Mouse (Mus musculus) thymus, postnatal 4 days (tissue): ENCODE measurements around the gene Gm5150.
"Not testable (repeated sequence)": the region's sequence is repeated elsewhere in the genome, so short reads cannot be mapped to it uniquely, and the experiment has no call there.

Source experiments
- DNase-seq: peaks from one replicate; pipeline ENCODE4 v3.0.0; 2021

Gm5150 gene

GRCm38 (mm10) chr3:16006215-16006614 lies at the start of gene Gm5150:
TSS of gene Gm5150 (minus strand) at chr3:16006437.
- DNase-seq: no peak

DNA sequence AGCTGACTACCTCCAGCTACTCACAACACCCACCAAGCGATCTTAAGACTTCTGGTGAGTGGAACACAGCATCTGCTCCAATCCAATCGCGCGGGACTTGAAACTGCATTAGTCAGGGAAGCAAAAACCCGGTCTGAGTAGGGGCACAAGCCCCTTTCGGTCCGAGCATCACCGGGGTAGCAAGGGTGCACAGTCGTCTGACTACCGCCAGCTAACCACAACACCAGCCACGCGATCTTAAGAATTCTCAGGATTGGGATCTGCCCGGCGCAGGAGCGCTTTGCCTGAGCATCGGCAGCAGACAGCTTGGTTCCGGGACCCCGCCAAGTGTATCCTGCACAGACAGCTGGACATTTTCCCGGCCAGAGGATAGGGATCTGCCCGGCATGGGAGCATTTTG lies 45.5 kb upstream of the Gm5150 start:
- not testable (repeated sequence) for DNase-seq

- DNase-seq: no peak
These were observed 41.1 kb upstream of the Gm5150 start for GRCm38 (mm10) chr3:16047288-16047687.

DNA sequence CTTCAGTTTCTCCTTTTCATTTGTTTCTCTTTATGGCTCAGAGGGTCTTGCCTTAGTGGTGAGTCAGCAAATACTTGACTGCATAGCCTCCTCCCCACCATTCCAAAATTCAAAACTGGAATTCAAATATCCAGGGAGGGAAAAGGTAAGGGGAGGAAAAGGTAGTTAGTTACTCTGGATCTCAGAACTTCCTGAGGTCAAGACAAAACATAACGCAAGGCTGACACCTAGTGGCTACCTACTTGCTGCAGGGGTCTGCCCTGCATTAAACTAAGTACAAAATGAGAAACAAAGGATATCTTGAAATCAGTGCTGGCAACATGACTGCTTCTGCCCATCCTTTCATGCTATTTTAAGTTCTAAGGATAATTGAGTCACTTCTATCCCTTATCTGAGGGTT lies 37.1 kb upstream of the Gm5150 start:
- peak; percentile 25 for DNase-seq

DNA sequence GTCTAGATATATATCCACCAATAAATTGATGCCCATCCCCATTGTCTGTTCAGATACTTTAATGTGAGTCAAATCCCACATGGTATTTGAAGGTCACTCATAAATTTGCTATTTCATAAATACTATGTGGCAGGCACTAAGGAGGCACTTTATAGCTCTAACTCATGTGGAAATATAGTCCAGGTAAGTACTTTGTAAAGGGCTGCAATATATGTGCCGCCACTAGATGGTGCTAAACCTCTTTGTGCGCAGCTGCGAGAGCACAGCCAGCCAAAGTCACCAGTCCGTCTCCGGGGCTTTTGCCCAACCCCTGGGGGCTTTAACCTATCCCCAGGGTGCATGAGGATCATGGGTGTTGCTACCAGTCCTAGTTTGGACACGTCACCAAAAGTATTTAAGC lies 18.8 kb upstream of the Gm5150 start:
- DNase-seq: peak; percentile 45

DNA sequence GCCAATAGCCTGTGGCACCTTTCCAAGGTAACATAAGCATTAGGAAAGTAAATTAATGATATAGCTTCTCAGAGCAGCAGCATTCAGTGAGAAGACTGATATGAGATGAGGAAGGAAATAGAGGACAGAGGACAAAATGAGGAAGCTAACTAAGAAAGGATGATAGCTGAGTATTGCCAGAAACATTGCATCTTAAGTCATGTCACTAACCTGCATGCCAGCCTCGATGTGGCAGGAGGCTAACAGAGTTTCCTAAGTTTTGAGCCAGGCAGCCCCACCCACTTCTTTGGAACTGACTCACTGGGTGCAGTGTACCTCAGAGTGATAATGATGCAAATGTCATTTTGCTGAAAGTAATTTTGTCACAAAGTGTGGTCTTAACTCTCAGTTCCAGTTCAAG lies 16.0 kb upstream of the Gm5150 start:
- DNase-seq: no peak

DNA sequence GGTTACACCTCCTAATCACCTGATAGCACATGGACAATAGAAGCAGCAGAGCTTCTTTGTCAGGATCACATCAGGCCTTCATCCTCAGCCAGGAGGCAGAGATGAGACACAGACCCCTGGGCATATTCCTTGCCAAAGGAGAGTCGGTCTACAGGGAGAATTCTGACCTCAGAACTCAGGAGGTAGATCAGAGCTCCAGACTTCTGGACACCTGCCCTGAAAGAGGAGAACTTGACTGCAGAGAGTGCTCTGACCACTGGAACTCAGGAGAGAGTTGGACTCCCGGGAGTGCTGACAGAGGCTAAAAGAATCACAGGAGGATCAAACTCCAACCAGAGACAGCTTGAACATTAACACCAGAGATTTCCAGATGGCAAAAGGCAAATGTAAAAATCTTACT lies 8.2 kb upstream of the Gm5150 start:
- DNase-seq: not testable (repeated sequence)

DNA sequence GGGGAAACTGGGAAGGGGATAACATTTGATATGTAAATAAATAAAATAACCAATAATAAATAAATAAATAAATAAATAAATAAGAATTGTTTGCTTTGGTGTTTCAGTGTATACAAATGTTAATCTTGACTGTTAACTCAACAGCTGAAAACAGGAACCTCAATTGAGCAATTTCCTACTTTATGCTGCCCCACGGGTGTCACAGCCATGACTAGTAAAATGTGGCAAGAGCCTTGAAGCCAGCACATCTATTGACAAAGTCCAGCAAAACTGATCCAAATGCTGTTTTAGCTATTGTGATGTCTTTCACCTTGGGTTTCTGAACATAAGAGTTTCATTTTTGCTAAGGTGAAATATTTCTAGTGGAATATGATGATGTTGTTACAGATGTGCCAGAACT lies 1.6 kb upstream of the Gm5150 start:
- no peak for DNase-seq

DNA sequence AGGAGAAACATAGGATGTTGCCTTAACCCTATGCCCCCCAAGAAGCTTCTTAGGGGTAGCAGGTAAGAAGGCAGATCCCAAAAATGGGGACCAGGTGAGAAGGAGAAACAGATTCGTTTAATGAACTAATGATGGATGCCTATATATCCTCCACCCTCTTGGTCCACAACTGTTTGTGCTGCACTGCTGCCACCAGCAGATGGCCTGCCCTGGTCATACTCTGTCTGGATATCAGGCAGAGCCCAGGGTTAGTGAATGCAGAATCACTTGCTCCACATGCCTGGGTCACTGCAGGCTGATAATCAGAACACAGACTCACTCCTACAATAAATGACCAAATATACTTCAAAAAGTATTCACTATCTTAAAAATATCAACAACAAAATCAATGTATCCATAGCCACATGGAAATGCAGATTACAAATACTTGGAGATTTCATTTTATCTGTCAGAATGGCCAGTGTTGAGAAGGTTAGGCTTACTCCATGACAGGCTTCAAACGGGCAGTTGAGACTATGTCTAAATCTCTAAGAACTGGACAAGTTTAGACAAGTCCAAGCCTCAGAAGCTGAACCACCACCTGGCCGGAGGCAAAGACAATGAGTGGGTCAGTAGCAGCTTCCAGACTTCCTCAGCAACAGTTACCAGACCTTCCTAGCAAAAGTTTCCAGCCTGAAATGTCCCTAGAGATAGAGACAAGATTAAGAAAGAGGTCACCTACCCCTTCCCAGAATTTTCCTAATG lies 2.2 kb downstream of the Gm5150 start:
- no peak for DNase-seq

DNA sequence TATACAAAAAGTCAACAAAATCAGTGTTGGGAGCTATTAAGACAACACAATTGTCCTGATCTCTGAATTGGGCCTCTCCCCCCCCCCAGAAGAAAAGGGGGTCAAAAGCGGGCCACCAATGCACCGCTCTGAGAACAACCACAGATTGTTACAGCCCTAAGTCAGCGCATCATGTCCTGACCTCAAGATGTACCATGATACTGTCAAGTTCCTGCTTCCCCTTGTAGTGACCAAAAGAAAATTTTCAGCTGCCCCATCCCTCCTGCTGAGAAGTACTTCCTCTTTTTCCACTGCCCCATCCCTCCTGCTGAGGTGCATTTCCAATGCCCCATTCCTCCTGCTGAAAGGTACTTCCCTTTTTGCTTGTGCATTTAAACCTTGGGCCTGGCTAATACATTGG lies 6.8 kb downstream of the Gm5150 start:
- DNase-seq: not testable (repeated sequence)

- no peak for DNase-seq
These were observed 24.0 kb downstream of the Gm5150 start for GRCm38 (mm10) chr3:15982216-15982615.

GRCm38 (mm10) chr3:15956921-15957320 lies 49.3 kb downstream of the Gm5150 start:
- DNase-seq: no peak
